Mouse (Mus musculus): ENCODE measurements around the gene Rbm18.

Rbm18 gene

DNA sequence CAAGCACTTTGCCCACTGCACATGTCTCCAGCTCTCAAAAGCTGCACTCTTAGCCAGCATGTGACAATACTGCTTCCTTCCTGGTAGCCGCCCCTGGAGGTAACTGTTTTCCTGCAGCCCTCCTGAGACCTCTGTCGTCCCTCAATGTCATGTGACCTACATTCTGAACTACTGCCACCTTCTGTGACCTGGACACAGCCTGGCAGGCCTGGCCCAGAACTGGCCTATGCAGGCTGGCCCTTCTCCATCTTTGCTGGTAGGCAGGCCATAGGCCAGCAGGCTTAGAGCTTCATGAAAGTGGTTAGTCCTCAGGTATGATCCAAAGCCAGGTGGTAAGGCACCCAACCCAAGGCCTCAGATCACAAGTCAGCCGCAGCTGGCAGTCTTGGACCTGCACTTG is 62.8 kb downstream of the Rbm18 start:
- no peak for DNase-seq (ENCODE audit: low spot score in 2 of 2)

- no peak for DNase-seq (ENCODE audit: low spot score in 2 of 2)
Observed at GRCm38 (mm10) chr2:36071660-36072305, 64.8 kb downstream of the Rbm18 start.

DNA sequence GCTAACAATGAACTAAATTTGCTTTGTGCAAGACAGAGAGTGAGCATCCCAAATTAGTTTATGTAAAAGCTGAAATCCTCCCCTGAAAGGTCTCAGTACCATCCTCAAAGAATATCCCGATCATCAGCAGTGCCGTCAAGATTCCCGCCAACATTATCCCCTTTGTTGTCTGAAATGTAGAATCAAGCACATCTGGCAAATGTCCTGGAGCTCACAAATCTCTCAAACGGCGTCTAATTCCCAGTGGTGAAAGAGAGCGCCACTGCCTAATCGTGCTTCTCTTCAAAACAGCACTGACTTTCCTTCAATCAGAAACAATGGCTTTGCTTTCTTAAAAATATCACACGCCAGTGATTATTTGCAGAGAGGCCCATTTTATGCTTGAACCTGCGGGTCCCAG is 69.4 kb downstream of the Rbm18 start:
- DNase-seq (ENCODE audit: low spot score in 2 of 2), result no peak

Measured in spleen, postnatal 4 days (tissue).